Mouse (Mus musculus): ENCODE data around the gene Zfp207.
"Not testable (repeated sequence)": the region's sequence is repeated elsewhere in the genome, so short reads cannot be mapped to it uniquely, and the experiment has no call there.

Zfp207 gene

GRCm38 (mm10) chr11:80383019-80383625 is at the start of gene Zfp207:
Gene Zfp207 (plus strand): TSS chr11:80383279.
- DNase-seq (ENCODE audit: low read depth, low spot score), result peak; percentile 95

- peak; percentile 37 for DNase-seq (ENCODE audit: low read depth, low spot score)
Measured at GRCm38 (mm10) chr11:80335609-80336350, 47.3 kb upstream of the Zfp207 start.

- DNase-seq (ENCODE audit: low read depth, low spot score), result no peak
Measured at GRCm38 (mm10) chr11:80336351-80336730, 46.7 kb upstream of the Zfp207 start.

GRCm38 (mm10) chr11:80342482-80342881 is 40.6 kb upstream of the Zfp207 start:
- DNase-seq (ENCODE audit: low read depth, low spot score), result no peak

- peak; percentile 72 for DNase-seq (ENCODE audit: low read depth, low spot score)
Measured at GRCm38 (mm10) chr11:80351832-80352430, 31.1 kb upstream of the Zfp207 start.

GRCm38 (mm10) chr11:80354832-80355231 is 28.2 kb upstream of the Zfp207 start:
- no peak for DNase-seq (ENCODE audit: low read depth, low spot score)

GRCm38 (mm10) chr11:80368949-80369348 is 14.1 kb upstream of the Zfp207 start:
- DNase-seq (ENCODE audit: low read depth, low spot score), result no peak

GRCm38 (mm10) chr11:80376651-80377050 is 6.4 kb upstream of the Zfp207 start:
- DNase-seq (ENCODE audit: low read depth, low spot score), result no peak

- peak; percentile 71 for DNase-seq (ENCODE audit: low read depth, low spot score)
Measured at GRCm38 (mm10) chr11:80377712-80378451, 5.2 kb upstream of the Zfp207 start, which contains the start of gene 5730455P16Rik. Gene 5730455P16Rik (minus strand): TSS chr11:80378034.

- DNase-seq (ENCODE audit: low read depth, low spot score), result not testable (repeated sequence)
Measured at GRCm38 (mm10) chr11:80378452-80379068, 4.5 kb upstream of the Zfp207 start.

- DNase-seq (ENCODE audit: low read depth, low spot score), result not testable (repeated sequence)
Measured at GRCm38 (mm10) chr11:80379184-80379583, 3.9 kb upstream of the Zfp207 start.

- DNase-seq (ENCODE audit: low read depth, low spot score), result no peak
Measured at GRCm38 (mm10) chr11:80382626-80383018, 457 bp upstream of the Zfp207 start.

- DNase-seq (ENCODE audit: low read depth, low spot score), result peak; percentile 14
Measured at GRCm38 (mm10) chr11:80383626-80384046, 557 bp downstream of the Zfp207 start.

GRCm38 (mm10) chr11:80384461-80384860 is 1.4 kb downstream of the Zfp207 start:
- no peak for DNase-seq (ENCODE audit: low read depth, low spot score)

GRCm38 (mm10) chr11:80385055-80385454 is 2.0 kb downstream of the Zfp207 start:
- no peak for DNase-seq (ENCODE audit: low read depth, low spot score)

GRCm38 (mm10) chr11:80386790-80387189 is 3.7 kb downstream of the Zfp207 start:
- DNase-seq (ENCODE audit: low read depth, low spot score), result no peak

- no peak for DNase-seq (ENCODE audit: low read depth, low spot score)
Measured at GRCm38 (mm10) chr11:80389885-80390284, 6.8 kb downstream of the Zfp207 start.

- DNase-seq (ENCODE audit: low read depth, low spot score), result no peak
Measured at GRCm38 (mm10) chr11:80391407-80392120, 8.5 kb downstream of the Zfp207 start.

GRCm38 (mm10) chr11:80395930-80396329 is 12.9 kb downstream of the Zfp207 start:
- no peak for DNase-seq (ENCODE audit: low read depth, low spot score)

- DNase-seq (ENCODE audit: low read depth, low spot score), result no peak
Measured at GRCm38 (mm10) chr11:80396617-80397016, 13.5 kb downstream of the Zfp207 start.

- DNase-seq (ENCODE audit: low read depth, low spot score), result not testable (repeated sequence)
Measured at GRCm38 (mm10) chr11:80407878-80408277, 24.8 kb downstream of the Zfp207 start.
